Mouse (Mus musculus) telencephalon, adult 2 months (tissue): ENCODE measurements around the gene 4921501E09Rik.
"Not testable (repeated sequence)": the region's sequence is repeated elsewhere in the genome, so short reads cannot be mapped to it uniquely, and the experiment has no call there.

Experiments
- DNase-seq: peaks from one replicate; pipeline ENCODE4 v3.0.0-alpha.2; 2011; ENCODE audit warnings: low read depth, low spot score

4921501E09Rik gene

GRCm38 (mm10) chr17:33067958-33068357 is at the start of gene 4921501E09Rik:
TSS of gene 4921501E09Rik (minus strand) at chr17:33068058.
- no peak for DNase-seq

GRCm38 (mm10) chr17:33097396-33097795 is 29.5 kb upstream of the 4921501E09Rik start:
- DNase-seq, result no peak

GRCm38 (mm10) chr17:33092391-33093193 is 24.7 kb upstream of the 4921501E09Rik start:
- peak; percentile 76 for DNase-seq

DNA sequence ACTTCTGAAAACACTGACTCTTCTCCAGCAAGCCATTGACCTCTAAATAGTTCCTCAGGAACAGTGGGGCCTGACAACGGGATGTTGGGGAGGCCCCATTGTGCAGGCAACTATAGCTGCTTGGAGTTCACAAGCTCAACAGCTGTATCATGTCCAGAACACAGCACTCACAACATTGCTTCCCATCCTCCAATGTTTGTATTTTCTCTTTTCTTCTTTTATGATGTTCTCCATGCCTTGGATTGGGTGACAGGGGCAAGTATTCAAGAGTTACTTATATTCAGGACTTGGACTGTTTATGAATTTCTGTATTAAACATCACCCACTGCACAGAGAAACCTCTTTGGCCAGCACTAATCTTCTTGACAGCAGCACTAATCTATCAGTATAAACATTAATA is 23.8 kb upstream of the 4921501E09Rik start:
- no peak for DNase-seq

GRCm38 (mm10) chr17:33089220-33089949 is 21.5 kb upstream of the 4921501E09Rik start, which contains the start of gene Zfp563:
TSS of gene Zfp563 (plus strand) at chr17:33089310.
- peak; percentile 91 for DNase-seq

DNA sequence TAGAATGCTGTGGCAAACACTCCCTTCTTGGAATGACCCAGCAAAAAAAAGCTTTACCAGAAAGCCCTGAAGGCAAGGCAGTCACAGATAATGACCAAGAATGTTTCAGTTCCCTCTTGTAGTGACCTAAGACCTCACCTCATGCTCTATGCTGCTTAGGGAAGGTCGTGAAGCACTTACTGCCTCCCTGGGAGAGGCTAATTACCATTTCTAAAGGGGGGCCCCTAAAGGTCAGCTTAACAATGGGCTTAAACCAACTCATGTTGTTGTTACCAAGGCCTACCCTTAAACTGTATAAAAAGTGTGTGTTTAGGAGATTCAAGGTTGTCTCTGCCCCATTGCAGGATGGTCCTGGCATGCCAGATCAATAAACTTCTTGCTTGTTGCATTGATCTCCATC is 4.9 kb downstream of the 4921501E09Rik start:
- no peak for DNase-seq

DNA sequence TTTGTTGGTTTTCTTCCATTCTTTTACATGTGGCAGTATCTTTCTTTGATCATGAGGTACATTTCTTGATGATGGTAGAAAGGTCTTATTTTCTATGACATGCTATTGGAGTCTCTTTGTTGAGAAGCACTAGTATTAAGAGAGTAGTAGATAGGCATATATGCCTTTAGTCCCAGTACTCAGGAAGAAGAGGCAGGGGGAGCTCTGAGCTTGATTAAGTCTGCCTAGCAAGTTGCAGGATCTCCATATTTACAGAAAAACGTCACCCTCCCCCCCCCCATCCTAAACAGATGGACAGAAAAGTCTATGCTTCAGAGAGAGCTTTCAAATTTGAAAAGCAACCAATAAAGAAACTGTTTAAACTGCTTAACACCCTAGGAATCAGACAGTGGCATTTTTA is 9.1 kb downstream of the 4921501E09Rik start:
- DNase-seq, result no peak

GRCm38 (mm10) chr17:33032900-33033891 is 34.7 kb downstream of the 4921501E09Rik start, which contains the start of gene Zfp763:
TSS of gene Zfp763 (minus strand) at chr17:33033402.
- DNase-seq, result peak; percentile 86

DNA sequence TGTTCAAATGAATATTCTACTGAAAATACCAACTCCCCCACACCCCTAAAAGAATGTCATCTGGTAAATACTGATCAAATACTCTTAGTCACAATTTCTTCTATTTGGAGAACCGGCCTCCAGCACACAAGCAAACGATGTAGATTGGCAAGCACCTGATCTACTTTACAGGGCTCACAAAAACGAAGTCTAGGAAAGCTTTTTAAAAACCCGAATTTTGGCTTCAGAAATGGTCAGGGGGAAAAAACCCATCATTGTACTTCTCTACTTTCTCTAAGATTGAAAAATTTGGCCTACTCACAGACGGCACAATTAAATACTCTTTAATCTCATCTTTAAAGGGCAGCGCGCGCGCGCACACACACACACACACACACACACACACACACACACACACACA is 35.5 kb downstream of the 4921501E09Rik start:
- peak; percentile 3 for DNase-seq

DNA sequence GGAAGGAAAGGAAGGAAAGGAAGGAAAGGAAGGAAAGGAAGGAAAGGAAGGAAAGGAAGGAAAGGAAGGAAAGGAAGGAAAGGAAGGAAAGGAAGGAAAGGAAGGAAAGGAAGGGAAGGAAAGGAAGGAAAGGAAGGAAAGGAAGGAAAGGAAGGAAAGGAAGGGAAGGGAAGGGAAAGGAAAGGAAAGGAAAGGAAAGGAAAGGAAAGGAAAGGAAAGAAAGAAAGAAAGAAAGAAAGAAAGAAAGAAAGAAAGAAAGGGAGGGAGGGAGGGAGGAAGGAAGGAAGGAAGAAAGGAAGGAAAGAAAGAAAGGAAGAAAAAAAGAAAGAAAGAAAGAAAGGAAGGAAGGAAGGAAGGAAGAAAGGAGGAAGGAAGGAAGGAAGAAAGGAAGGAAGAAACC is 47.4 kb downstream of the 4921501E09Rik start:
- DNase-seq, result not testable (repeated sequence)
